ENCODE assay signal across 8 mouse cellular contexts in genomic region chr8:47941028-47941427, GRCm38 (mm10). TPM values are rescaled to one million over a fixed set of nuclear protein-coding genes. Genes with fewer than 3 reads are reported as not detected.
A peak's percentile ranks its signal among the peaks of the same experiment; 100 is the strongest.
DNase-seq lines count a peak whose midpoint lies in the region; ATAC-seq and TF ChIP-seq lines count a peak whose summit lies in the region.

No protein-coding gene starts in this region.

- H3K4me1 ChIP-seq in liver, embryonic 11.5 days (replicated peaks; ENCODE audit: control insufficient read depth, insufficient read depth, low read length): no peaks in the 10 kb centered on the region
- H3K4me1 ChIP-seq in kidney, embryonic 14.5 days (ENCODE audit: control insufficient read depth, insufficient read depth, low read length): no peaks in the 10 kb centered on the region; the same call in 1 of the 2 replicates
- no peaks in the 10 kb centered on the region for H3K4me1 ChIP-seq in neural tube, embryonic 14.5 days (ENCODE audit: control insufficient read depth, insufficient read depth, low read length)

- no peak overlapping the region for H3K4me3 ChIP-seq in liver, embryonic 11.5 days (ENCODE audit: low read depth, low read length)
- no peak overlapping the region for H3K4me3 ChIP-seq in kidney, embryonic 14.5 days (ENCODE audit: low read length)
- H3K4me3 ChIP-seq in neural tube, embryonic 14.5 days (ENCODE audit: low read depth, low read length): no peak overlapping the region
- H3K4me3 ChIP-seq in left cerebral cortex, adult 2 months: no peak overlapping the region

- intact Hi-C loops in left cerebral cortex, adult 2 months (cut with DNase I): no loop called here

- H3K27ac ChIP-seq in liver, embryonic 11.5 days (ENCODE audit: low read depth, low read length): no peak overlapping the region
- H3K27ac ChIP-seq in kidney, embryonic 14.5 days (ENCODE audit: low read depth, low read length): no peak overlapping the region
- H3K27ac ChIP-seq in neural tube, embryonic 14.5 days (ENCODE audit: low read depth, low read length): no peak overlapping the region
- H3K27ac ChIP-seq in left cerebral cortex, adult 2 months: no peak overlapping the region

- WGBS in liver, embryonic 11.5 days: 69% methylated on average over 5 of the region's 5 CpGs
- 66% methylated on average over 5 of the region's 5 CpGs for WGBS in kidney, embryonic 14.5 days
- 49% methylated on average over 5 of the region's 5 CpGs for WGBS in neural tube, embryonic 14.5 days

- H3K9me3 ChIP-seq in liver, embryonic 11.5 days (ENCODE audit: control insufficient read depth, low read length): no peaks in the 10 kb centered on the region
- no peaks in the 10 kb centered on the region for H3K9me3 ChIP-seq in kidney, embryonic 14.5 days (ENCODE audit: control insufficient read depth, low read length)
- no peaks in the 10 kb centered on the region for H3K9me3 ChIP-seq in neural tube, embryonic 14.5 days (ENCODE audit: control insufficient read depth, low read length)

- H3K36me3 ChIP-seq in liver, embryonic 11.5 days (ENCODE audit: control insufficient read depth, insufficient read depth, low read length): no peaks in the 10 kb centered on the region
- no peaks in the 10 kb centered on the region for H3K36me3 ChIP-seq in kidney, embryonic 14.5 days (ENCODE audit: control insufficient read depth, insufficient read depth, low read length)
- no peaks in the 10 kb centered on the region for H3K36me3 ChIP-seq in neural tube, embryonic 14.5 days (ENCODE audit: control insufficient read depth, insufficient read depth, low read length)

- no peak; the same call in 1 of the 2 replicates for TF ChIP-seq CTCF in left cerebral cortex, adult 2 months (IDR thresholded peaks at IDR 0.05)

- no peak overlapping the region for H3K4me2 ChIP-seq in liver, embryonic 11.5 days
- no peak overlapping the region for H3K4me2 ChIP-seq in kidney, embryonic 14.5 days (replicated peaks; ENCODE audit: low read depth, low read length)
- no peak overlapping the region for H3K4me2 ChIP-seq in neural tube, embryonic 14.5 days (ENCODE audit: low read depth, low read length)

- ATAC-seq in liver, embryonic 11.5 days (replicated peaks; ENCODE audit: low FRiP score): peak; percentile 18; the same call in 1 of the 2 replicates
- ATAC-seq in granulocyte monocyte progenitor cell, adult 5-6 weeks (replicated peaks; ENCODE audit: poor library complexity, severe bottlenecking): peak; percentile 21; the same call in 1 of the 2 replicates
- peak; percentile 50; the same call in 1 of the 2 replicates for ATAC-seq in kidney, embryonic 14.5 days (ENCODE audit: low FRiP score, low TSS enrichment)
- ATAC-seq in neural tube, embryonic 14.5 days (ENCODE audit: low read depth): peak; percentile 60; the same call in 1 of the 2 replicates

- no peaks in the 10 kb centered on the region for H3K27me3 ChIP-seq in liver, embryonic 11.5 days (replicated peaks; ENCODE audit: control insufficient read depth, insufficient read depth, low read length)
- no peaks in the 10 kb centered on the region for H3K27me3 ChIP-seq in kidney, embryonic 14.5 days (ENCODE audit: control insufficient read depth, insufficient read depth, low read length)
- H3K27me3 ChIP-seq in neural tube, embryonic 14.5 days (ENCODE audit: control insufficient read depth, insufficient read depth, low read length): no peaks in the 10 kb centered on the region

- no peak overlapping the region for H3K9ac ChIP-seq in liver, embryonic 11.5 days (ENCODE audit: low read depth, low read length)
- no peak overlapping the region for H3K9ac ChIP-seq in kidney, embryonic 14.5 days (ENCODE audit: low read depth, low read length)
- no peak overlapping the region for H3K9ac ChIP-seq in neural tube, embryonic 14.5 days (replicated peaks; ENCODE audit: low read depth, low read length)

- DNase-seq in liver, embryonic 11.5 days (ENCODE audit: low spot score): no peak
- DNase-seq in liver: no peak
- DNase-seq in urinary bladder, postnatal 25 days (ENCODE audit: low spot score): no peak
- no peak for DNase-seq in left cerebral cortex, adult 9 months (ENCODE audit: low spot score in 2 of 2)
- DNase-seq in left cerebral cortex, adult 2 months (ENCODE audit: extremely low spot score in 1 of 2, low spot score in 2 of 2): no peak

RNA-seq across cellular contexts. Expression of gene Wwc2, which starts 49.7 kb away (rescaled TPM):
- 6.2 and 7.3 TPM in 2 replicates for polyA plus RNA-seq in liver, embryonic 11.5 days (2014; fragmentation: Nextera tagmentation; extraction: Ambion mirVana)
- 4.2 and 8.9 TPM in 2 replicates for total RNA-seq in granulocyte monocyte progenitor cell, adult 5-6 weeks (2014; fragmentation: Nextera tagmentation)
- total RNA-seq in granulocyte monocyte progenitor cell, adult 5-6 weeks (2017): 5.8 and 6.7 TPM in 2 replicates
- polyA plus RNA-seq in kidney, embryonic 14.5 days (2014; fragmentation: Nextera tagmentation; extraction: Ambion mirVana): 14.5 and 18.5 TPM in 2 replicates
- polyA plus RNA-seq in neural tube, embryonic 14.5 days (2014; fragmentation: Nextera tagmentation; extraction: Ambion mirVana): 5.6 and 6.9 TPM in 2 replicates
- 10 to 100 TPM; 24.4 to 24.8 TPM for total RNA-seq in left cerebral cortex, adult 2 months (2021)
